Mouse (Mus musculus): ENCODE measurements around the gene Cdv3. TPM values are rescaled to one million over a fixed set of nuclear protein-coding genes. Genes with fewer than 3 reads are reported as not detected.

Cdv3 gene
- total and polyA plus RNA-seq, 2 experiments from 2014 or later = 89.1 to 126 TPM

GRCm38 (mm10) chr9:103326449-103326848 is 39.2 kb downstream of the Cdv3 start:
- Histone ChIP-seq H3K9me3 (ENCODE audit: low read length) (no peaks in the 10 kb centered on the region), H3K27ac (ENCODE audit: low read depth, low read length) (no peak overlapping the region), H3K4me1 (ENCODE audit: insufficient read depth) (no peaks in the 10 kb centered on the region), H3K27me3 (ENCODE audit: insufficient read depth, low read length) (no peaks in the 10 kb centered on the region), H3K9ac (no peak overlapping the region), H3K36me3 (ENCODE audit: insufficient read depth) (peaks cover 43% of the 10 kb centered on the region), H3K4me3 (ENCODE audit: low read depth, low read length) (no peak overlapping the region), H3K4me2 (ENCODE audit: low read depth) (no peak overlapping the region)
- no peak for ATAC-seq
- TF ChIP-seq CTCF (IDR thresholded peaks at IDR 0.05; ENCODE audit: low read depth) = no peak
- DNase-seq = no peak
- WGBS = 89% methylated on average over 9 of the region's 9 CpGs

- peaks cover 54% of the 10 kb centered on the region for H3K36me3 ChIP-seq (ENCODE audit: insufficient read depth)
- ATAC-seq (no peak), DNase-seq (no peak)
Measured at GRCm38 (mm10) chr9:103324678-103325077, 41.0 kb downstream of the Cdv3 start.

GRCm38 (mm10) chr9:103309832-103310231 is 55.8 kb downstream of the Cdv3 start:
- peaks cover 19% of the 10 kb centered on the region; the same call in 1 of the 2 replicates for H3K36me3 ChIP-seq (ENCODE audit: insufficient read depth)
- no peaks in the 10 kb centered on the region for H3K9me3 ChIP-seq (ENCODE audit: low read length)
- no peak for TF ChIP-seq CTCF (IDR thresholded peaks at IDR 0.05; ENCODE audit: low read depth)
- ATAC-seq (no peak), DNase-seq (no peak)
- H3K9ac ChIP-seq = no peak overlapping the region
- H3K4me2 ChIP-seq (ENCODE audit: low read depth) = no peak overlapping the region
- H3K27me3 ChIP-seq (ENCODE audit: insufficient read depth, low read length) = no peaks in the 10 kb centered on the region
- WGBS = 90% methylated on average over 6 of the region's 6 CpGs
- H3K4me3 ChIP-seq (ENCODE audit: low read depth, low read length) = no peak overlapping the region
- no peaks in the 10 kb centered on the region for H3K4me1 ChIP-seq (ENCODE audit: insufficient read depth)
- no peak overlapping the region for H3K27ac ChIP-seq (ENCODE audit: low read depth, low read length)

More at GRCm38 (mm10) chr9:103324678-103325077, 41.0 kb downstream of the Cdv3 start:
- no peak for TF ChIP-seq CTCF (IDR thresholded peaks at IDR 0.05; ENCODE audit: low read depth)
- 79% methylated on average over 1 of the region's 2 CpGs for WGBS
- Histone ChIP-seq H3K4me2 (ENCODE audit: low read depth) (no peak overlapping the region), H3K27ac (ENCODE audit: low read depth, low read length) (no peak overlapping the region), H3K4me3 (ENCODE audit: low read depth, low read length) (no peak overlapping the region), H3K27me3 (ENCODE audit: insufficient read depth, low read length) (no peaks in the 10 kb centered on the region), H3K9me3 (ENCODE audit: low read length) (no peaks in the 10 kb centered on the region), H3K4me1 (ENCODE audit: insufficient read depth) (no peaks in the 10 kb centered on the region), H3K9ac (no peak overlapping the region)

GRCm38 (mm10) chr9:103305332-103306041 is 60.2 kb downstream of the Cdv3 start:
- peak overlapping the region; percentile 66 for H3K9ac ChIP-seq
- peak overlapping the region; percentile 61 for H3K4me2 ChIP-seq (ENCODE audit: low read depth)
- H3K27me3 ChIP-seq (ENCODE audit: insufficient read depth, low read length) = no peaks in the 10 kb centered on the region
- H3K9me3 ChIP-seq (ENCODE audit: low read length) = no peaks in the 10 kb centered on the region
- H3K36me3 ChIP-seq (ENCODE audit: insufficient read depth) = peaks cover 10% of the 10 kb centered on the region; the same call in 1 of the 2 replicates
- H3K4me1 ChIP-seq (ENCODE audit: insufficient read depth) = no peaks in the 10 kb centered on the region
- peak overlapping the region; percentile 75 for H3K4me3 ChIP-seq (ENCODE audit: low read depth, low read length)
- peak; percentile 34 for TF ChIP-seq CTCF (IDR thresholded peaks at IDR 0.05; ENCODE audit: low read depth)
- DNase-seq (peak; percentile 41), ATAC-seq (peak; percentile 65)
- under 1% methylated on average over 40 of the region's 40 CpGs for WGBS
- H3K27ac ChIP-seq (ENCODE audit: low read depth, low read length) = 0 out of 2 replicates have a peak overlapping the region, but pooled peaks have one; percentile 83

GRCm38 (mm10) chr9:103304927-103305326 is 60.7 kb downstream of the Cdv3 start, which contains the start of the genes 1300017J02Rik and Topbp1:
1300017J02Rik (minus strand) TSS chr9:103305082.
Topbp1 (plus strand) TSS chr9:103305215.
- Histone ChIP-seq H3K27me3 (ENCODE audit: insufficient read depth, low read length) (no peaks in the 10 kb centered on the region), H3K4me2 (ENCODE audit: low read depth) (peak within 1 kb of the TSS; percentile 61), H3K27ac (ENCODE audit: low read depth, low read length) (peak within 1 kb of the TSS; percentile 83), H3K9ac (peak within 1 kb of the TSS; percentile 66), H3K36me3 (ENCODE audit: insufficient read depth) (peaks cover 10% of the 10 kb centered on the region; the same call in 1 of the 2 replicates), H3K4me1 (ENCODE audit: insufficient read depth) (no peaks in the 10 kb centered on the region), H3K9me3 (ENCODE audit: low read length) (no peaks in the 10 kb centered on the region), H3K4me3 (ENCODE audit: low read depth, low read length) (peak within 1 kb of the TSS; percentile 75)
- DNase-seq = peak; percentile 96
- TF ChIP-seq CTCF (IDR thresholded peaks at IDR 0.05; ENCODE audit: low read depth) = no peak
- under 1% methylated on average over 45 of the region's 49 CpGs for WGBS
- peak; percentile 100 for ATAC-seq

Other genes with a start within 250 kb of the Cdv3 start
- gene Srprb, start 163.7 kb downstream of the Cdv3 start, total RNA-seq (2014; rRNA removed) = 41.9 and 43.3 TPM in 2 replicates
- 37.3 and 40.1 TPM in 2 replicates for gene Srprb, start 163.7 kb downstream of the Cdv3 start, polyA plus RNA-seq (2015; fragmentation: Nextera tagmentation; extraction: Ambion mirVana)
- not detected in 2 replicates for gene Gm20425, start 135.5 kb downstream of the Cdv3 start, total RNA-seq (2014; rRNA removed)
- gene Gm20425, start 135.5 kb downstream of the Cdv3 start, polyA plus RNA-seq (2015; fragmentation: Nextera tagmentation; extraction: Ambion mirVana) = 3.4 and 3.7 TPM in 2 replicates
- gene Trf, start 135.4 kb downstream of the Cdv3 start, total RNA-seq (2014; rRNA removed) = 25.1 and 26.5 TPM in 2 replicates
- gene Trf, start 135.4 kb downstream of the Cdv3 start, polyA plus RNA-seq (2015; fragmentation: Nextera tagmentation; extraction: Ambion mirVana) = 20.0 and 27.5 TPM in 2 replicates
- gene 1300017J02Rik, start 60.8 kb downstream of the Cdv3 start, total RNA-seq (2014; rRNA removed) = 0.10 and 0.23 TPM in 2 replicates
- 0.10 and 0.74 TPM in 2 replicates for gene 1300017J02Rik, start 60.8 kb downstream of the Cdv3 start, polyA plus RNA-seq (2015; fragmentation: Nextera tagmentation; extraction: Ambion mirVana)
- 24.8 and 29.2 TPM in 2 replicates for gene Topbp1, start 60.6 kb downstream of the Cdv3 start, total RNA-seq (2014; rRNA removed)
- gene Topbp1, start 60.6 kb downstream of the Cdv3 start, polyA plus RNA-seq (2015; fragmentation: Nextera tagmentation; extraction: Ambion mirVana) = 13.5 and 15.8 TPM in 2 replicates
- 1.5 and 2.6 TPM in 2 replicates for gene Bfsp2, start 114.6 kb upstream of the Cdv3 start, total RNA-seq (2014; rRNA removed)
- 1.9 and 2.4 TPM in 2 replicates for gene Bfsp2, start 114.6 kb upstream of the Cdv3 start, polyA plus RNA-seq (2015; fragmentation: Nextera tagmentation; extraction: Ambion mirVana)

Measured in forebrain, postnatal 0 days (tissue).